ENCODE assay signal across 23 mouse cellular contexts in genomic region chr14:99352989-99353388, GRCm38 (mm10). TPM values are rescaled to one million over a fixed set of nuclear protein-coding genes. Genes with fewer than 3 reads are reported as not detected.
DNase-seq lines count a peak whose midpoint lies in the region; ATAC-seq and TF ChIP-seq lines count a peak whose summit lies in the region.
"Had no signal": no experiment of that assay in that cellular context is flagged by ENCODE, and none has a peak within 500 bp of the region (broad histone marks: within the 10 kb centered on the region; RNA-seq: fewer than 3 reads in every experiment).

No protein-coding gene starts in this region.

- H3K36me3 ChIP-seq in midbrain, embryonic 11.5 days (ENCODE audit: control insufficient read depth, insufficient read depth, low read length) = no peaks in the 10 kb centered on the region
- H3K36me3 ChIP-seq in midbrain, postnatal 0 days (ENCODE audit: insufficient read depth, low read length) = no peaks in the 10 kb centered on the region; the same call in 1 of the 2 replicates
- H3K36me3 ChIP-seq in ES-Bruce4 (ENCODE audit: control insufficient read depth, insufficient read depth, low read length, poor library complexity, severe bottlenecking) = no peaks in the 10 kb centered on the region
- no peaks in the 10 kb centered on the region for H3K36me3 ChIP-seq in ES-E14 (ENCODE audit: control insufficient read depth, insufficient read depth, low read length, poor library complexity, severe bottlenecking)
- H3K36me3 ChIP-seq: embryonic facial prominence, embryonic 13.5 days; embryonic facial prominence, embryonic 15.5 days; forebrain, embryonic 10.5 days; forebrain, embryonic 12.5 days had no signal

- 52% methylated on average over 4 of the region's 4 CpGs for WGBS in midbrain, embryonic 11.5 days
- 56% methylated on average over 4 of the region's 4 CpGs for WGBS in midbrain, postnatal 0 days
- WGBS in cerebellum, adult 2 months = 60% methylated on average over 4 of the region's 4 CpGs

- no peak for TF ChIP-seq CTCF in midbrain, postnatal 0 days (IDR thresholded peaks at IDR 0.05)
- no peak for TF ChIP-seq CTCF in ES-Bruce4 (IDR thresholded peaks at IDR 0.05; ENCODE audit: low read depth, low read length)
- TF ChIP-seq CTCF in cerebellum, adult 2 months (IDR thresholded peaks at IDR 0.05; ENCODE audit: borderline replicate concordance, insufficient read depth, low read depth, low read length) = no peak

- TF ChIP-seq POLR2A in ES-Bruce4 (IDR thresholded peaks at IDR 0.05; ENCODE audit: insufficient read depth, low read length) = no peak
- no peak for TF ChIP-seq POLR2A in cerebellum, adult 2 months (IDR thresholded peaks at IDR 0.05; ENCODE audit: borderline replicate concordance, insufficient read depth, low read length)

- peaks cover 4% of the 10 kb centered on the region for H3K4me1 ChIP-seq in midbrain, embryonic 11.5 days (ENCODE audit: control insufficient read depth, insufficient read depth, low read length)
- H3K4me1 ChIP-seq in midbrain, postnatal 0 days (ENCODE audit: insufficient read depth, low read length) = no peaks in the 10 kb centered on the region
- H3K4me1 ChIP-seq in ES-Bruce4 (ENCODE audit: control insufficient read depth, insufficient read depth, low read length) (peaks cover 13% of the 10 kb centered on the region), ES-E14 (ENCODE audit: control insufficient read depth in 2 of 2, insufficient read depth in 2 of 2, low read length in 2 of 2, poor library complexity in 1 of 2) (peaks cover 11 to 16% of the 10 kb centered on the region in 2 experiments)
- H3K4me1 ChIP-seq in cerebellum, adult 2 months (ENCODE audit: control insufficient read depth, insufficient read depth, low read length) = no peaks in the 10 kb centered on the region
- H3K4me1 ChIP-seq: embryonic facial prominence, embryonic 15.5 days had no signal

- no peak overlapping the region for H3K9ac ChIP-seq in midbrain, embryonic 11.5 days (ENCODE audit: low read length)
- no peak overlapping the region for H3K9ac ChIP-seq in midbrain, postnatal 0 days (replicated peaks; ENCODE audit: low read length, poor library complexity, severe bottlenecking)
- peak overlapping the region; percentile 28 for H3K9ac ChIP-seq in ES-Bruce4 (ENCODE audit: low read depth, poor library complexity, severe bottlenecking)
- H3K9ac ChIP-seq in ES-E14 (ENCODE audit: insufficient read depth, low read depth, low read length, poor library complexity, severe bottlenecking) = peak overlapping the region; percentile 62; the same call in 1 of the 2 replicates
- H3K9ac ChIP-seq: embryonic facial prominence, embryonic 13.5 days; embryonic facial prominence, embryonic 15.5 days; forebrain, embryonic 12.5 days had no signal

- peak; percentile 85 for TF ChIP-seq EP300 in ES-Bruce4 (IDR thresholded peaks at IDR 0.05; ENCODE audit: insufficient read depth, low read depth, low read length)

- no peak overlapping the region for H3K4me3 ChIP-seq in midbrain, embryonic 11.5 days (ENCODE audit: low read depth, low read length)
- H3K4me3 ChIP-seq in midbrain, postnatal 0 days (ENCODE audit: low read depth, low read length) = no peak overlapping the region
- H3K4me3 ChIP-seq in ES-Bruce4 (ENCODE audit: low read depth, low read length) (peak overlapping the region; percentile 61), ES-E14 (ENCODE audit: insufficient read depth in 1 of 2, low read depth in 1 of 2, low read length in 2 of 2, poor library complexity in 1 of 2, severe bottlenecking in 1 of 2) (peak overlapping the region in 1 of 2 experiments; percentile 59; a peak in 2 of 4 replicates)
- H3K4me3 ChIP-seq in cerebellum, adult 2 months (replicated peaks; ENCODE audit: insufficient read depth, low read depth, low read length) = no peak overlapping the region
- H3K4me3 ChIP-seq: embryonic facial prominence, embryonic 13.5 days; embryonic facial prominence, embryonic 15.5 days; erythroblast, embryonic 14.5 days; forebrain, embryonic 10.5 days; forebrain, embryonic 12.5 days had no signal

- H3K27me3 ChIP-seq in midbrain, embryonic 11.5 days (ENCODE audit: control insufficient read depth, insufficient read depth, low read length) = no peaks in the 10 kb centered on the region
- no peaks in the 10 kb centered on the region for H3K27me3 ChIP-seq in midbrain, postnatal 0 days (ENCODE audit: insufficient read depth, low read length)
- H3K27me3 ChIP-seq in ES-Bruce4 (ENCODE audit: control insufficient read depth, insufficient read depth, low read length, poor library complexity, severe bottlenecking) = no peaks in the 10 kb centered on the region
- no peaks in the 10 kb centered on the region for H3K27me3 ChIP-seq in cerebellum, adult 2 months (ENCODE audit: control insufficient read depth, insufficient read depth, low read length)
- H3K27me3 ChIP-seq: embryonic facial prominence, embryonic 13.5 days; embryonic facial prominence, embryonic 15.5 days; forebrain, embryonic 12.5 days had no signal

- no peak overlapping the region for H3K27ac ChIP-seq in midbrain, embryonic 11.5 days (ENCODE audit: low read depth, low read length)
- no peak overlapping the region for H3K27ac ChIP-seq in midbrain, postnatal 0 days (ENCODE audit: low read depth, low read length)
- H3K27ac ChIP-seq in ES-Bruce4 (ENCODE audit: insufficient read depth, low read length) (peak overlapping the region; percentile 64), ES-E14 (ENCODE audit: insufficient read depth, low read depth, low read length, poor library complexity, severe bottlenecking) (peak overlapping the region; percentile 84; the same call in 1 of the 2 replicates)
- no peak overlapping the region for H3K27ac ChIP-seq in cerebellum, adult 2 months (ENCODE audit: insufficient read depth, low read length)
- H3K27ac ChIP-seq: embryonic facial prominence, embryonic 13.5 days; embryonic facial prominence, embryonic 15.5 days; forebrain, embryonic 10.5 days; forebrain, embryonic 12.5 days had no signal

- no peak for ATAC-seq in midbrain, embryonic 11.5 days (ENCODE audit: low FRiP score)
- ATAC-seq in midbrain, postnatal 0 days (ENCODE audit: low FRiP score) = no peak
- ATAC-seq: forebrain, embryonic 14.5 days; forebrain, embryonic 16.5 days had no signal

- in situ Hi-C loops in ES-E14 (cut with MboI; ENCODE audit: low sequenced_read_pairs in 2 of 2, unreplicated experiment in 2 of 2) = no loop called here

- peak; percentile 60 for DNase-seq in midbrain, embryonic 11.5 days (ENCODE audit: low spot score, missing footprints)
- DNase-seq in midbrain, postnatal 0 days (ENCODE audit: low spot score) = no peak
- no peak for DNase-seq in ES-E14 (ENCODE audit: low read depth, low spot score)
- peak; percentile 56 for DNase-seq in ZHBTc4 (ENCODE audit: low read depth, low spot score)
- no peak for DNase-seq in embryo, embryonic 10 days (ENCODE audit: low spot score)
- no peak for DNase-seq in cerebellum, adult 2 months
- no peak for DNase-seq in gastrocnemius, adult 8-10 months (ENCODE audit: low spot score in 2 of 2)
- DNase-seq: adrenal gland, adult 2 months; adrenal gland, postnatal 10 days; adrenal gland, postnatal 25 days; cerebellum, adult 11 months; cerebellum, adult 18-20 months; cerebellum, adult 9-10 months; cerebellum, postnatal 25 days; embryo, embryonic 11 days had no signal

- H3K4me2 ChIP-seq in midbrain, embryonic 11.5 days = no peak overlapping the region
- H3K4me2 ChIP-seq in midbrain, postnatal 0 days (ENCODE audit: low read depth, low read length, poor library complexity, severe bottlenecking) = no peak overlapping the region
- H3K4me2 ChIP-seq: embryonic facial prominence, embryonic 13.5 days; embryonic facial prominence, embryonic 15.5 days; forebrain, embryonic 12.5 days had no signal

- no peaks in the 10 kb centered on the region for H3K9me3 ChIP-seq in midbrain, embryonic 11.5 days (ENCODE audit: control insufficient read depth, low read length)
- H3K9me3 ChIP-seq in midbrain, postnatal 0 days (ENCODE audit: low read length) = no peaks in the 10 kb centered on the region
- H3K9me3 ChIP-seq in ES-Bruce4 (replicated peaks; ENCODE audit: control insufficient read depth, insufficient read depth, low read length, poor library complexity, severe bottlenecking) = no peaks in the 10 kb centered on the region
- no peaks in the 10 kb centered on the region for H3K9me3 ChIP-seq in ES-E14 (ENCODE audit: control insufficient read depth, insufficient read depth, low read depth, low read length)
- H3K9me3 ChIP-seq: embryonic facial prominence, embryonic 13.5 days; embryonic facial prominence, embryonic 15.5 days; forebrain, embryonic 10.5 days; forebrain, embryonic 12.5 days had no signal

TF ChIP-seq in ES-E14, 5 proteins besides CTCF, POLR2A, EP300 and RAD21:
- TF ChIP-seq MAFK (IDR thresholded peaks at IDR 0.05; ENCODE audit: insufficient read depth, low read depth, low read length) = no peak

RNA-seq across cellular contexts. Expression of gene Klf5, which starts 54.5 kb away (rescaled TPM):
- polyA plus RNA-seq in midbrain, embryonic 11.5 days (2014; fragmentation: Nextera tagmentation; extraction: Ambion mirVana) = 2.9 and 3.4 TPM in 2 replicates
- total RNA-seq in midbrain, postnatal 0 days (2014; rRNA removed) = 1.8 and 3.6 TPM in 2 replicates
- polyA plus RNA-seq in midbrain, postnatal 0 days (2015; fragmentation: Nextera tagmentation; extraction: Ambion mirVana) = 3.8 and 4.5 TPM in 2 replicates
- polyA plus RNA-seq in ES-Bruce4 (2011; ENCODE audit: insufficient read depth, insufficient read length, low read depth, missing spikeins) = 122 and 125 TPM in 2 replicates
- 23.2 and 34.7 TPM in 2 replicates for total RNA-seq in ES-E14 (2012; rRNA removed)
- polyA plus RNA-seq in cerebellum, adult 2 months (2012; rRNA removed) = 0.57 and 1.0 TPM in 2 replicates
- 1 to 10 TPM; 3.6 to 6.0 (median 4.7) TPM for total RNA-seq in gastrocnemius, adult 8-10 months (2022)

Comparison
In these comparisons a context has a peak if more than half of its experiments do, and no peak if none do; other contexts are left out.
1. DNase-seq: peak in midbrain, embryonic 11.5 days (single experiment) and ZHBTc4 (single experiment); none in midbrain, postnatal 0 days (single experiment), ES-E14 (single experiment), embryo, embryonic 10 days (single experiment), cerebellum, adult 2 months (0 of 2) and gastrocnemius, adult 8-10 months (0 of 2).
2. H3K27ac ChIP-seq: peak in ES-Bruce4 (single experiment) and ES-E14 (single experiment); none in midbrain, embryonic 11.5 days (single experiment), midbrain, postnatal 0 days (single experiment) and cerebellum, adult 2 months (single experiment).
3. H3K9ac ChIP-seq: peak in ES-Bruce4 (single experiment) and ES-E14 (single experiment); none in midbrain, embryonic 11.5 days (single experiment) and midbrain, postnatal 0 days (single experiment).
4. RNA of gene Klf5, which starts 54.5 kb away (polyA plus RNA-seq): 122 to 125 TPM in ES-Bruce4; 3.8 to 4.5 TPM in midbrain, postnatal 0 days, 2.9 to 3.4 TPM in midbrain, embryonic 11.5 days and 0.57 to 1.0 TPM in cerebellum, adult 2 months; every median in the first group is over 10 times any median in the second.